Mouse (Mus musculus): Measurements from ENCODE around the gene Gm49510. TPM values are rescaled to one million over a fixed set of nuclear protein-coding genes. Genes with fewer than 3 reads are reported as not detected.

Gm49510 gene
- polyA plus RNA-seq, 2 experiments = 0.03 to 0.10 TPM

GRCm38 (mm10) chr15:78956351-78956750, 56.9 kb downstream of the Gm49510 start:
- H3K9me3 ChIP-seq (ENCODE audit: control insufficient read depth, low read length) = no peaks in the 10 kb centered on the region
- no peaks in the 10 kb centered on the region for H3K27me3 ChIP-seq (ENCODE audit: control insufficient read depth, insufficient read depth, low read length)
- no peak overlapping the region for H3K9ac ChIP-seq (replicated peaks)
- no peak for ATAC-seq (ENCODE audit: insufficient read depth)
- TF ChIP-seq CTCF (IDR thresholded peaks at IDR 0.05; ENCODE audit: low read depth) (peak; percentile 62), EP300 (IDR thresholded peaks at IDR 0.05; ENCODE audit: low read depth) (no peak)
- DNase-seq (ENCODE audit: low read depth in 3 of 3, low spot score in 3 of 3) = no peak
- no peak overlapping the region for H3K4me2 ChIP-seq (ENCODE audit: low read depth)
- H3K4me3 ChIP-seq (ENCODE audit: insufficient read depth in 1 of 2, low read depth in 2 of 2, low read length in 2 of 2) = no peak overlapping the region
- no peak overlapping the region for H3K27ac ChIP-seq
- 58% methylated on average over 4 of the region's 4 CpGs for WGBS (ENCODE audit: insufficient replicate concordance)
- H3K36me3 ChIP-seq (replicated peaks; ENCODE audit: control insufficient read depth, insufficient read depth, low read depth) = no peaks in the 10 kb centered on the region
- H3K4me1 ChIP-seq (replicated peaks; ENCODE audit: control insufficient read depth in 2 of 2, insufficient read depth in 2 of 2, low read length in 1 of 2) = no peaks in the 10 kb centered on the region

- no peaks in the 10 kb centered on the region for H3K36me3 ChIP-seq (replicated peaks; ENCODE audit: control insufficient read depth, insufficient read depth, low read depth)
- H3K4me2 ChIP-seq (ENCODE audit: low read depth) = no peak overlapping the region
- H3K9ac ChIP-seq (replicated peaks) = no peak overlapping the region
- no peak for ATAC-seq (ENCODE audit: insufficient read depth)
- no peaks in the 10 kb centered on the region for H3K27me3 ChIP-seq (ENCODE audit: control insufficient read depth, insufficient read depth, low read length)
- TF ChIP-seq EP300 (IDR thresholded peaks at IDR 0.05; ENCODE audit: low read depth) = no peak
- no peak for TF ChIP-seq CTCF (IDR thresholded peaks at IDR 0.05; ENCODE audit: low read depth)
- no peak overlapping the region for H3K27ac ChIP-seq
- H3K9me3 ChIP-seq (ENCODE audit: control insufficient read depth, low read length) = no peaks in the 10 kb centered on the region
- H3K4me3 ChIP-seq (ENCODE audit: insufficient read depth in 1 of 2, low read depth in 2 of 2, low read length in 2 of 2) = no peak overlapping the region
- no peaks in the 10 kb centered on the region for H3K4me1 ChIP-seq (replicated peaks; ENCODE audit: control insufficient read depth in 2 of 2, insufficient read depth in 2 of 2, low read length in 1 of 2)
- 58% methylated on average over 15 of the region's 15 CpGs for WGBS (ENCODE audit: insufficient replicate concordance)
- no peak for DNase-seq (ENCODE audit: low read depth in 3 of 3, low spot score in 3 of 3)
Observed at GRCm38 (mm10) chr15:78957021-78957420, 57.6 kb downstream of the Gm49510 start.

- no peak overlapping the region for H3K9ac ChIP-seq (replicated peaks)
- TF ChIP-seq EP300 (IDR thresholded peaks at IDR 0.05; ENCODE audit: low read depth) = no peak
- no peak for TF ChIP-seq CTCF (IDR thresholded peaks at IDR 0.05; ENCODE audit: low read depth)
- no peaks in the 10 kb centered on the region for H3K36me3 ChIP-seq (replicated peaks; ENCODE audit: control insufficient read depth, insufficient read depth, low read depth)
- H3K9me3 ChIP-seq (ENCODE audit: control insufficient read depth, low read length) = no peaks in the 10 kb centered on the region
- no peak overlapping the region for H3K27ac ChIP-seq
- H3K4me3 ChIP-seq (ENCODE audit: insufficient read depth in 1 of 2, low read depth in 2 of 2, low read length in 2 of 2) = no peak overlapping the region
- DNase-seq (ENCODE audit: low read depth in 3 of 3, low spot score in 3 of 3) (no peak), ATAC-seq (ENCODE audit: insufficient read depth) (no peak)
- H3K27me3 ChIP-seq (ENCODE audit: control insufficient read depth, insufficient read depth, low read length) = no peaks in the 10 kb centered on the region
- no peaks in the 10 kb centered on the region for H3K4me1 ChIP-seq (replicated peaks; ENCODE audit: control insufficient read depth in 2 of 2, insufficient read depth in 2 of 2, low read length in 1 of 2)
- H3K4me2 ChIP-seq (ENCODE audit: low read depth) = no peak overlapping the region
- WGBS (ENCODE audit: insufficient replicate concordance) = 71% methylated on average over 11 of the region's 11 CpGs
Observed at GRCm38 (mm10) chr15:78959537-78959936, 60.1 kb downstream of the Gm49510 start.

- TF ChIP-seq CTCF (IDR thresholded peaks at IDR 0.05; ENCODE audit: low read depth) = no peak
- TF ChIP-seq EP300 (IDR thresholded peaks at IDR 0.05; ENCODE audit: low read depth) = no peak
- H3K9ac ChIP-seq (replicated peaks) = no peak overlapping the region
- WGBS (ENCODE audit: insufficient replicate concordance) = 40% methylated on average over 4 of the region's 4 CpGs
- no peaks in the 10 kb centered on the region for H3K9me3 ChIP-seq (ENCODE audit: control insufficient read depth, low read length)
- no peak overlapping the region for H3K27ac ChIP-seq
- H3K4me3 ChIP-seq (ENCODE audit: insufficient read depth in 1 of 2, low read depth in 2 of 2, low read length in 2 of 2) = no peak overlapping the region
- no peak overlapping the region for H3K4me2 ChIP-seq (ENCODE audit: low read depth)
- no peaks in the 10 kb centered on the region for H3K4me1 ChIP-seq (replicated peaks; ENCODE audit: control insufficient read depth in 2 of 2, insufficient read depth in 2 of 2, low read length in 1 of 2)
- DNase-seq (ENCODE audit: low read depth in 3 of 3, low spot score in 3 of 3) (no peak), ATAC-seq (ENCODE audit: insufficient read depth) (no peak)
- H3K36me3 ChIP-seq (replicated peaks; ENCODE audit: control insufficient read depth, insufficient read depth, low read depth) = no peaks in the 10 kb centered on the region
- H3K27me3 ChIP-seq (ENCODE audit: control insufficient read depth, insufficient read depth, low read length) = no peaks in the 10 kb centered on the region
Observed at GRCm38 (mm10) chr15:78960088-78960487, 60.6 kb downstream of the Gm49510 start.

- Histone ChIP-seq H3K9ac (replicated peaks) (no peak overlapping the region), H3K4me1 (replicated peaks; ENCODE audit: control insufficient read depth in 2 of 2, insufficient read depth in 2 of 2, low read length in 1 of 2) (no peaks in the 10 kb centered on the region), H3K27me3 (ENCODE audit: control insufficient read depth, insufficient read depth, low read length) (no peaks in the 10 kb centered on the region), H3K4me2 (ENCODE audit: low read depth) (no peak overlapping the region), H3K4me3 (ENCODE audit: insufficient read depth in 1 of 2, low read depth in 2 of 2, low read length in 2 of 2) (no peak overlapping the region), H3K27ac (no peak overlapping the region), H3K9me3 (ENCODE audit: control insufficient read depth, low read length) (no peaks in the 10 kb centered on the region), H3K36me3 (replicated peaks; ENCODE audit: control insufficient read depth, insufficient read depth, low read depth) (no peaks in the 10 kb centered on the region)
- ATAC-seq (ENCODE audit: insufficient read depth) = peak; percentile 21; the same call in 1 of the 2 replicates
- DNase-seq (ENCODE audit: low read depth in 3 of 3, low spot score in 3 of 3) = peak in 1 of 3 experiments; percentile 30
- WGBS (ENCODE audit: insufficient replicate concordance) = 33% methylated on average over 2 of the region's 2 CpGs
- peak; percentile 93 for TF ChIP-seq CTCF (IDR thresholded peaks at IDR 0.05; ENCODE audit: low read depth)
- no peak for TF ChIP-seq EP300 (IDR thresholded peaks at IDR 0.05; ENCODE audit: low read depth)
Observed at GRCm38 (mm10) chr15:78962885-78963284, 63.4 kb downstream of the Gm49510 start.

Small RNA genes within 50 kb of the gene (microRNA-seq; reads per million reads assigned to microRNA genes)
- not detected for gene Mir6955

Other genes starting within 250 kb of the Gm49510 start
- not detected in 2 replicates for gene Elfn2, start 180.9 kb upstream of the Gm49510 start, polyA plus RNA-seq (2012; rRNA removed)
- gene Elfn2, start 180.9 kb upstream of the Gm49510 start, polyA plus RNA-seq (2014; fragmentation: Nextera tagmentation; extraction: Ambion mirVana) = 0.04 TPM in 1 of 2 replicates, not detected in the other
- gene Mfng, start 126.2 kb upstream of the Gm49510 start, polyA plus RNA-seq (2012; rRNA removed) = 3.4 and 3.7 TPM in 2 replicates
- 2.9 and 3.6 TPM in 2 replicates for gene Mfng, start 126.2 kb upstream of the Gm49510 start, polyA plus RNA-seq (2014; fragmentation: Nextera tagmentation; extraction: Ambion mirVana)
- 2.2 and 2.5 TPM in 2 replicates for gene Card10, start 96.6 kb upstream of the Gm49510 start, polyA plus RNA-seq (2012; rRNA removed)
- gene Card10, start 96.6 kb upstream of the Gm49510 start, polyA plus RNA-seq (2014; fragmentation: Nextera tagmentation; extraction: Ambion mirVana) = 1.1 and 1.3 TPM in 2 replicates
- 8.1 and 10.1 TPM in 2 replicates for gene Cdc42ep1, start 57.0 kb upstream of the Gm49510 start, polyA plus RNA-seq (2012; rRNA removed)
- gene Cdc42ep1, start 57.0 kb upstream of the Gm49510 start, polyA plus RNA-seq (2014; fragmentation: Nextera tagmentation; extraction: Ambion mirVana) = 7.8 and 8.6 TPM in 2 replicates
- 8.7 and 9.8 TPM in 2 replicates for gene Lgals2, start 44.1 kb upstream of the Gm49510 start, polyA plus RNA-seq (2012; rRNA removed)
- gene Lgals2, start 44.1 kb upstream of the Gm49510 start, polyA plus RNA-seq (2014; fragmentation: Nextera tagmentation; extraction: Ambion mirVana) = 14.0 and 15.0 TPM in 2 replicates
- 16.6 and 19.1 TPM in 2 replicates for gene Gga1, start 22.5 kb upstream of the Gm49510 start, polyA plus RNA-seq (2012; rRNA removed)
- gene Gga1, start 22.5 kb upstream of the Gm49510 start, polyA plus RNA-seq (2014; fragmentation: Nextera tagmentation; extraction: Ambion mirVana) = 13.6 and 15.6 TPM in 2 replicates
- 22.2 and 23.2 TPM in 2 replicates for gene Sh3bp1, start 101 bp downstream of the Gm49510 start, polyA plus RNA-seq (2012; rRNA removed)
- 13.3 and 15.3 TPM in 2 replicates for gene Sh3bp1, start 101 bp downstream of the Gm49510 start, polyA plus RNA-seq (2014; fragmentation: Nextera tagmentation; extraction: Ambion mirVana)
- gene Pdxp, start 14.3 kb downstream of the Gm49510 start, polyA plus RNA-seq (2012; rRNA removed) = 9.3 and 9.7 TPM in 2 replicates
- gene Pdxp, start 14.3 kb downstream of the Gm49510 start, polyA plus RNA-seq (2014; fragmentation: Nextera tagmentation; extraction: Ambion mirVana) = 6.4 and 7.8 TPM in 2 replicates
- 447 and 459 TPM in 2 replicates for gene Lgals1, start 27.1 kb downstream of the Gm49510 start, polyA plus RNA-seq (2012; rRNA removed)
- gene Lgals1, start 27.1 kb downstream of the Gm49510 start, polyA plus RNA-seq (2014; fragmentation: Nextera tagmentation; extraction: Ambion mirVana) = 641 and 675 TPM in 2 replicates
- 7.9 and 17.5 TPM in 2 replicates for gene Nol12, start 35.3 kb downstream of the Gm49510 start, polyA plus RNA-seq (2012; rRNA removed)
- 31.9 and 32.7 TPM in 2 replicates for gene Nol12, start 35.3 kb downstream of the Gm49510 start, polyA plus RNA-seq (2014; fragmentation: Nextera tagmentation; extraction: Ambion mirVana)
- 16.1 and 17.0 TPM in 2 replicates for gene Triobp, start 48.1 kb downstream of the Gm49510 start, polyA plus RNA-seq (2012; rRNA removed)
- 12.3 and 13.6 TPM in 2 replicates for gene Triobp, start 48.1 kb downstream of the Gm49510 start, polyA plus RNA-seq (2014; fragmentation: Nextera tagmentation; extraction: Ambion mirVana)
- 53.1 and 65.2 TPM in 2 replicates for gene H1f0, start 128.8 kb downstream of the Gm49510 start, polyA plus RNA-seq (2012; rRNA removed)
- 47.8 and 52.8 TPM in 2 replicates for gene H1f0, start 128.8 kb downstream of the Gm49510 start, polyA plus RNA-seq (2014; fragmentation: Nextera tagmentation; extraction: Ambion mirVana)
- gene Galr3, start 142.2 kb downstream of the Gm49510 start, polyA plus RNA-seq (2012; rRNA removed) = 0.30 and 0.50 TPM in 2 replicates
- gene Galr3, start 142.2 kb downstream of the Gm49510 start, polyA plus RNA-seq (2014; fragmentation: Nextera tagmentation; extraction: Ambion mirVana) = not detected in 2 replicates
- 39.9 and 43.4 TPM in 2 replicates for gene Ankrd54, start 163.2 kb downstream of the Gm49510 start, polyA plus RNA-seq (2012; rRNA removed)
- gene Ankrd54, start 163.2 kb downstream of the Gm49510 start, polyA plus RNA-seq (2014; fragmentation: Nextera tagmentation; extraction: Ambion mirVana) = 37.7 and 48.3 TPM in 2 replicates
- 99.9 and 104 TPM in 2 replicates for gene Eif3l, start 175.5 kb downstream of the Gm49510 start, polyA plus RNA-seq (2012; rRNA removed)
- 130 and 132 TPM in 2 replicates for gene Eif3l, start 175.5 kb downstream of the Gm49510 start, polyA plus RNA-seq (2014; fragmentation: Nextera tagmentation; extraction: Ambion mirVana)
- gene Micall1, start 209.2 kb downstream of the Gm49510 start, polyA plus RNA-seq (2012; rRNA removed) = 1.6 and 1.7 TPM in 2 replicates
- 0.69 and 0.71 TPM in 2 replicates for gene Micall1, start 209.2 kb downstream of the Gm49510 start, polyA plus RNA-seq (2014; fragmentation: Nextera tagmentation; extraction: Ambion mirVana)
- gene Polr2f, start 241.3 kb downstream of the Gm49510 start, polyA plus RNA-seq (2012; rRNA removed) = 53.9 and 112 TPM in 2 replicates
- gene Polr2f, start 241.3 kb downstream of the Gm49510 start, polyA plus RNA-seq (2014; fragmentation: Nextera tagmentation; extraction: Ambion mirVana) = 181 and 183 TPM in 2 replicates
- gene 1700088E04Rik, start 241.6 kb downstream of the Gm49510 start, polyA plus RNA-seq (2012; rRNA removed) = 0.19 and 0.46 TPM in 2 replicates
- gene 1700088E04Rik, start 241.6 kb downstream of the Gm49510 start, polyA plus RNA-seq (2014; fragmentation: Nextera tagmentation; extraction: Ambion mirVana) = 0.52 and 0.93 TPM in 2 replicates

Data from liver, embryonic 14.5 days (tissue).